Mouse (Mus musculus) hindbrain, embryonic 12.5 days (tissue): ENCODE results near the gene E130116L18Rik. TPM values are rescaled to one million over a fixed set of nuclear protein-coding genes. Genes with fewer than 3 reads are reported as not detected.
"Not testable (repeated sequence)": the region's sequence is repeated elsewhere in the genome, so short reads cannot be mapped to it uniquely, and the experiment has no call there.

Source experiments
- ATAC-seq: fragments of 200-750 bp; cut with Nextera tagmentation; 2 replicates; pipeline ENCODE4 v1.8.0; 2017; ENCODE audit warnings: moderate TSS enrichment; ENCODE audit not compliant: low FRiP score
- H3K27ac ChIP-seq: fragments of 300-500 bp; sonication (generic); 2 replicates; pipeline ENCODE4 v1.5.1; 2016; ENCODE audit warnings: mild to moderate bottlenecking
- H3K27me3 ChIP-seq: fragments of 300-500 bp; sonication (generic); 2 replicates; pipeline ENCODE4 v1.6.1; 2016; ENCODE audit warnings: mild to moderate bottlenecking
- H3K36me3 ChIP-seq: fragments of 300-500 bp; sonication (generic); 2 replicates; pipeline ENCODE4 v1.6.1; 2016; ENCODE audit warnings: mild to moderate bottlenecking
- H3K4me1 ChIP-seq: fragments of 300-500 bp; sonication (generic); 2 replicates; pipeline ENCODE4 v1.6.1; 2016
- H3K4me2 ChIP-seq: fragments of 300-500 bp; sonication (generic); replicated peaks from 2 replicates; pipeline ENCODE4 v1.6.1; 2016; ENCODE audit warnings: mild to moderate bottlenecking
- H3K4me3 ChIP-seq: fragments of 300-500 bp; sonication (generic); 2 replicates; pipeline ENCODE4 v1.5.1; 2016; ENCODE audit warnings: mild to moderate bottlenecking
- H3K9ac ChIP-seq: fragments of 300-500 bp; sonication (generic); 2 replicates; pipeline ENCODE4 v1.6.1; 2016; ENCODE audit warnings: mild to moderate bottlenecking, moderate library complexity
- H3K9me3 ChIP-seq: fragments of 300-500 bp; sonication (generic); replicated peaks from 2 replicates; pipeline ENCODE4 v1.6.1; 2016; ENCODE audit warnings: mild to moderate bottlenecking
- WGBS: fragments of 180-500 bp; shearing (Covaris S2); methylation state at CpG from one replicate; pipeline ENCODE4 v1.1.7; 2016; 5-methylcytosine and 5-hydroxymethylcytosine counted together
- polyA plus RNA-seq: library from polyadenylated mRNA; unstranded; fragments of >200 nt; fragmentation: Nextera tagmentation; extraction: Ambion mirVana; gene quantifications from 2 replicates; pipeline ENCODE4 v1.2.1, GENCODE M21; 2016

E130116L18Rik gene
- polyA plus RNA-seq, 1 experiment from 2014 or later = not detected

- not testable (repeated sequence) for H3K4me1 ChIP-seq, H3K27me3 ChIP-seq, H3K4me3 ChIP-seq, H3K36me3 ChIP-seq, ATAC-seq, H3K27ac ChIP-seq, H3K9ac ChIP-seq, H3K4me2 ChIP-seq, H3K9me3 ChIP-seq
- WGBS = 98% methylated on average over 4 of the region's 4 CpGs
These were observed 44.4 kb downstream of the E130116L18Rik start for GRCm38 (mm10) chr5:25178543-25178942.

GRCm38 (mm10) chr5:25177937-25178336, 45.0 kb downstream of the E130116L18Rik start:
- not testable (repeated sequence) for ATAC-seq, H3K4me1 ChIP-seq, H3K36me3 ChIP-seq, H3K27me3 ChIP-seq, H3K9ac ChIP-seq, H3K4me3 ChIP-seq, H3K9me3 ChIP-seq, H3K4me2 ChIP-seq, H3K27ac ChIP-seq
- 89% methylated on average over 5 of the region's 5 CpGs for WGBS

Other genes with a start within 250 kb of the E130116L18Rik start
- gene Prkag2, start 122.5 kb downstream of the E130116L18Rik start, polyA plus RNA-seq = 56.7 and 62.9 TPM in 2 replicates
- gene Galntl5, start 41.7 kb downstream of the E130116L18Rik start, polyA plus RNA-seq = not detected in 2 replicates
- gene Galnt11, start 1.2 kb downstream of the E130116L18Rik start, polyA plus RNA-seq = 41.0 and 47.1 TPM in 2 replicates